Mouse (Mus musculus) inflammation-experienced regulatory T-cells, adult 6 months (primary cell): ENCODE results near the gene Hyal2. TPM values are rescaled to one million over a fixed set of nuclear protein-coding genes. Genes with fewer than 3 reads are reported as not detected.

Source experiments
- ATAC-seq: one replicate; pipeline ENCODE4 v1.8.0; 2017
- polyA plus RNA-seq, 3 experiments: library from polyadenylated mRNA; unstranded; fragments of 100-300 nt; shearing (Covaris generic); gene quantifications; one replicate each; pipeline ENCODE4 v1.2.1; 2017

Hyal2 gene
- polyA plus RNA-seq, 3 experiments from 2014 or later = 8.2 to 13.9 (median 10.3) TPM

- ATAC-seq = peak; percentile 63
Observed at GRCm38 (mm10) chr9:107612945-107613569, 45.3 kb downstream of the Hyal2 start.

DNA sequence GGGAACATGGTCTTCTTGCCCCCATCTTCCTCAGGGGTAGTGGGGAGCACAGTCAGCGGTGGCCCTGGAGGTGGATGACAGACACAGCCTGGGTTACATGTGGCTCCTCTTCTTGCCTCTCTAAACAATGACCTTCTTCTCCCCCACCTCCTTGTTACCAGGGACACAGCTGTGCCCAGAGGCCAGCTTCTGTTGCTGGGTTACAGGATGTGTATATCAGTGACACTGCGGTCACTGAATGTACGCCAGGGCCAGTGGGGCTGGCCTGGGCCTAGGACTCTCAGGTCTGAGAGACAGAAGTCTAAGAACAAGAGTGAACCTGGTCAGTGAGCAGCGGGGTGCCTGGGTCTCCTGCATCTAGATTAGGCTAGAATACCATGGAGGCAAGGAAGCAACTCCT, 47.3 kb downstream of the Hyal2 start:
- no peak for ATAC-seq

DNA sequence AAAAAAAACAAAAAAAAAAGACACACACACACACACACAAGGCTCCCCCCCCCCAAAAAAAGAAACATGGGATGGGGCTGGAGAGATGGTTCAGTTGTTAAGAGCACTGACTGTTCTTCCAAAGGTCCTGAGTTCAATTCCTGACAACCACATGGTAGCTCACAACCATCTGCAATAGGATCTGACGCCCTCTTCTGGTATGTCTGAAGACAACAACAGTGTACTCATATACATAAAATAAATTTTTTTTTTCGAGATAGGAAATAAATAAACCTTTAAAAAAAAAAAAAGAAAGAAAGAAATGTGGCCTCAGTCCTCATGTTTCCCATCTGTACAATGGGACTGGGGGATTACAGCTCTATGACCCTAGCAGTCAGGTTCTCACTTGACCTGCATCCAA, 49.7 kb downstream of the Hyal2 start:
- ATAC-seq = no peak

DNA sequence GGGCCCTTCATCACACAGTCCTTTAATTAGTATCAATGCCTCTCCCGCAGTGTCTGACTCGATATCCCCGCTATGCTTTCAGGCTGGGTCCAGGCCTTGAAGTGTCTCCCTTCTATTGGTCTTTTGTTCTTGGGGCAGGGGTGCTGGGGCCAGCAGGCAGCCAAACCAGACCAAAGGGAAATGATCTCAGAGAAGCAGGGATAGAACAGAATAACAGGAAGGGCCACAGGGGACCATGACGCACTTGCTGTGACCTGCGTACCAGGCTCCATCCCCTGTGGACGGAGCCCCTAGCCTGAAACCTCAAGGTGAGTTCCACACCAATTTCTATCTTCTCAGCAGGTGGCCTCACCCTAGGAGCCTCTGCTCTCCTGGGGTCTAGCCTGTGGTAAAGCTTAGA, 50.4 kb downstream of the Hyal2 start:
- no peak for ATAC-seq

- ATAC-seq = no peak
Observed at GRCm38 (mm10) chr9:107618778-107619545, 51.2 kb downstream of the Hyal2 start.

GRCm38 (mm10) chr9:107619546-107619879, 51.8 kb downstream of the Hyal2 start:
- no peak for ATAC-seq

DNA sequence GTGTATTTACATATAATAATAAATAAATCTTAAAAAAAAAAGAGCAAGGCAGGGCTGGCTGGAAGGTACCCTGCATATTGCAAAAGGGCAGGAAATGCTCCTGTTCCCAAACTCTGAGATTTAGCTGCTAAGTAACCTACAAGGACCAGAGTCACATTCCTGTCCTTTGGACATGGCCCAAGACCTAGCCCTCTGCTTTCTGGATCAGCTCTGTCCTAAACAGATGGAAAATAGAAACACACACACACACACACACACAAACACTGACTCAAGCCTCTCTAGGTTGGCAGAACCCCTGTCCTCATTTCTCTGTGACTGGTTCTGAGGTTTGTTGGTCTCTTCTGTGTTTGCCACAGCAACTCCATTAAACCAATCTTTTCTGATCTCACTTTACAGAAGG, 53.2 kb downstream of the Hyal2 start:
- no peak for ATAC-seq

Other genes with a start within 250 kb of the Hyal2 start
- gene Hemk1, start 229.6 kb upstream of the Hyal2 start, polyA plus RNA-seq = 10 to 100 TPM; 22.0 to 35.2 (median 29.8) TPM
- 1 to 10 TPM in 2 of 3 experiments, under 1 TPM in 1; 0.99 to 3.2 (median 1.3) TPM for gene 6430571L13Rik, start 227.3 kb upstream of the Hyal2 start, polyA plus RNA-seq
- gene Cacna2d2, start 168.3 kb upstream of the Hyal2 start, polyA plus RNA-seq = under 1 TPM in 2 of 3 experiments, not detected in 1; 0.19 to 0.44 TPM
- gene Tmem115, start 34.0 kb upstream of the Hyal2 start, polyA plus RNA-seq = 10 to 100 TPM; 17.5 to 28.0 (median 19.6) TPM
- 10 to 100 TPM; 66.5 to 78.0 (median 67.2) TPM for gene Cyb561d2, start 25.8 kb upstream of the Hyal2 start, polyA plus RNA-seq
- 10 to 100 TPM; 48.4 to 55.1 (median 54.4) TPM for gene Nprl2, start 25.7 kb upstream of the Hyal2 start, polyA plus RNA-seq
- gene Zmynd10, start 20.6 kb upstream of the Hyal2 start, polyA plus RNA-seq = 1 to 10 TPM; 1.8 to 2.9 (median 2.1) TPM
- gene Rassf1, start 16.4 kb upstream of the Hyal2 start, polyA plus RNA-seq = 10 to 100 TPM; 77.8 to 84.6 (median 82.3) TPM
- 1 to 10 TPM; 5.3 to 8.5 (median 7.7) TPM for gene Tusc2, start 4.7 kb upstream of the Hyal2 start, polyA plus RNA-seq
- 1 to 10 TPM; 2.9 to 7.0 (median 5.8) TPM for gene Hyal1, start 9.0 kb downstream of the Hyal2 start, polyA plus RNA-seq
- gene Naa80, start 10.9 kb downstream of the Hyal2 start, polyA plus RNA-seq = 10 to 100 TPM; 13.8 to 23.8 (median 19.2) TPM
- 1 to 10 TPM in 1 of 3 experiments, under 1 TPM in 2; 0.59 to 1.7 (median 0.94) TPM for gene Hyal3, start 12.9 kb downstream of the Hyal2 start, polyA plus RNA-seq
- 10 to 100 TPM; 13.7 to 32.0 (median 31.7) TPM for gene Ifrd2, start 19.7 kb downstream of the Hyal2 start, polyA plus RNA-seq
- not detected for gene Sema3b, start 41.3 kb downstream of the Hyal2 start, polyA plus RNA-seq
- 100 to 1,000 TPM; 136 to 264 (median 154) TPM for gene Gnai2, start 67.4 kb downstream of the Hyal2 start, polyA plus RNA-seq
- not detected for gene Slc38a3, start 101.6 kb downstream of the Hyal2 start, polyA plus RNA-seq
- gene Gnat1, start 111.8 kb downstream of the Hyal2 start, polyA plus RNA-seq = 1 to 10 TPM in 1 of 3 experiments, under 1 TPM in 1, not detected in 1; 0.58 to 1.1 TPM
- not detected for gene Sema3f, start 142.5 kb downstream of the Hyal2 start, polyA plus RNA-seq
- 100 to 1,000 TPM; 305 to 399 (median 332) TPM for gene Rbm5, start 203.1 kb downstream of the Hyal2 start, polyA plus RNA-seq